Mouse (Mus musculus) MEL (cell line): ENCODE results near the gene Col11a2. TPM values are rescaled to one million over a fixed set of nuclear protein-coding genes. Genes with fewer than 3 reads are reported as not detected.

Experiments used
- DNase-seq: peaks from one replicate; pipeline ENCODE4 v3.0.0; 2011; ENCODE audit warnings: low read depth, low spot score
- H3K27ac ChIP-seq: 2 replicates; pipeline ENCODE4 v1.5.1; 2012; ENCODE audit warnings: low read depth, mild to moderate bottlenecking, control low read depth, low read length, moderate library complexity; ENCODE audit not compliant: control insufficient read depth
- H3K27me3 ChIP-seq, 2 experiments: fragments of 150-350 bp in 1 of 2; sonication (generic) in 1 of 2; 2 replicates each; pipeline ENCODE4 v1.6.1; 2012; ENCODE audit warnings: low read length in 2 of 2, mild to moderate bottlenecking in 2 of 2, improper control_type of control experiment in 1 of 2, moderate library complexity in 1 of 2; ENCODE audit not compliant: insufficient read depth in 2 of 2, control insufficient read depth in 1 of 2
- H3K36me3 ChIP-seq, 2 experiments: 2 replicates each; pipeline ENCODE4 v1.6.1; 2012 to 2014; ENCODE audit warnings: low read length in 2 of 2, improper control_type of control experiment in 1 of 2, inconsistent platforms in 1 of 2, mild to moderate bottlenecking in 1 of 2; ENCODE audit not compliant: insufficient read depth in 2 of 2, control insufficient read depth in 1 of 2
- H3K4me1 ChIP-seq, 2 experiments: fragments of 150-350 bp in 1 of 2; sonication (generic) in 1 of 2; 2 replicates each; pipeline ENCODE4 v1.6.1; 2012; ENCODE audit warnings: low read length in 2 of 2, improper control_type of control experiment in 1 of 2, mild to moderate bottlenecking in 1 of 2; ENCODE audit not compliant: insufficient read depth in 2 of 2, control insufficient read depth in 1 of 2
- H3K4me3 ChIP-seq, 2 experiments: fragments of 150-350 bp in 1 of 2; sonication (generic) in 1 of 2; 2 replicates each; pipeline ENCODE4 v1.5.1; 2012; ENCODE audit warnings: low read depth in 2 of 2, low read length in 2 of 2, mild to moderate bottlenecking in 2 of 2, moderate library complexity in 2 of 2, control low read depth in 1 of 2, improper control_type of control experiment in 1 of 2; ENCODE audit not compliant: control insufficient read depth in 1 of 2, insufficient read depth in 1 of 2
- H3K79me2 ChIP-seq: 2 replicates; pipeline ENCODE4 v1.6.1; 2012; ENCODE audit warnings: mild to moderate bottlenecking, low read length, moderate library complexity; ENCODE audit not compliant: control insufficient read depth, poor library complexity, insufficient read depth
- H3K9ac ChIP-seq: 2 replicates; pipeline ENCODE4 v1.6.1; 2012; ENCODE audit warnings: low read depth, mild to moderate bottlenecking, control low read depth, low read length, moderate library complexity; ENCODE audit not compliant: control insufficient read depth, poor library complexity, severe bottlenecking
- H3K9me3 ChIP-seq: fragments of 150-350 bp; sonication (generic); replicated peaks from 2 replicates; pipeline ENCODE4 v1.6.1; 2012; ENCODE audit warnings: mild to moderate bottlenecking, low read length, improper control_type of control experiment, moderate library complexity; ENCODE audit not compliant: insufficient read depth
- CHD2 ChIP-seq: IDR thresholded peaks from 2 replicates; pipeline ENCODE4 v1.6.1; 2011; ENCODE audit warnings: low read length, improper control_type of control experiment
- CTCF ChIP-seq, 3 experiments: IDR thresholded peaks in 2 of 3; conservative IDR thresholded peaks in 1 of 3; 2 replicates each; pipeline ENCODE4 v1.5.1; 2011 to 2012; ENCODE audit warnings: low read length in 3 of 3, low read depth in 2 of 3, mild to moderate bottlenecking in 2 of 3, improper control_type of control experiment in 1 of 3, inconsistent platforms in 1 of 3, mixed read lengths in 1 of 3, moderate library complexity in 1 of 3; ENCODE audit not compliant: control insufficient read depth in 1 of 3, insufficient read depth in 1 of 3, poor library complexity in 1 of 3, severe bottlenecking in 1 of 3
- E2F4 ChIP-seq: IDR thresholded peaks from 2 replicates; pipeline ENCODE4 v1.6.1; 2011; ENCODE audit warnings: low read depth, low read length, improper control_type of control experiment, borderline replicate concordance
- EP300 ChIP-seq, 2 experiments: IDR thresholded peaks; 2 replicates each; pipeline ENCODE4 v1.6.1; 2011; ENCODE audit warnings: improper control_type of control experiment in 2 of 2, low read length in 2 of 2, low read depth in 1 of 2, mild to moderate bottlenecking in 1 of 2
- GATA1 ChIP-seq: IDR thresholded peaks from 2 replicates; pipeline ENCODE4 v1.6.1; 2011; ENCODE audit warnings: low read depth, low read length, improper control_type of control experiment
- HCFC1 ChIP-seq: IDR thresholded peaks from 2 replicates; pipeline ENCODE4 v1.6.1; 2012; ENCODE audit warnings: low read depth, mild to moderate bottlenecking, inconsistent platforms, low read length, improper control_type of control experiment, moderate library complexity
- MAFK ChIP-seq: IDR thresholded peaks from 2 replicates; pipeline ENCODE4 v1.6.1; 2011; ENCODE audit warnings: low read depth, mild to moderate bottlenecking, low read length, improper control_type of control experiment, borderline replicate concordance
- MAX ChIP-seq: IDR thresholded peaks from 2 replicates; pipeline ENCODE4 v1.6.1; 2011; ENCODE audit warnings: low read length, improper control_type of control experiment
- MYB ChIP-seq: IDR thresholded peaks from 2 replicates; pipeline ENCODE4 v1.6.1; 2011; ENCODE audit warnings: mild to moderate bottlenecking, low read depth, low read length, improper control_type of control experiment
- MYC ChIP-seq: IDR thresholded peaks from 2 replicates; pipeline ENCODE4 v1.6.1; 2011; ENCODE audit warnings: low read depth, mild to moderate bottlenecking, low read length, improper control_type of control experiment, moderate library complexity
- POLR2A ChIP-seq, 2 experiments: IDR thresholded peaks; 2 replicates each; pipeline ENCODE4 v1.6.1; 2011 to 2012; ENCODE audit warnings: low read length in 2 of 2, mild to moderate bottlenecking in 2 of 2, control low read depth in 1 of 2, improper control_type of control experiment in 1 of 2, low read depth in 1 of 2, moderate library complexity in 1 of 2; ENCODE audit not compliant: control insufficient read depth in 1 of 2, insufficient read depth in 1 of 2, poor library complexity in 1 of 2
- POLR2AphosphoS2 ChIP-seq: IDR thresholded peaks from 2 replicates; pipeline ENCODE4 v1.6.1; 2011; ENCODE audit warnings: low read length, improper control_type of control experiment
- RAD21 ChIP-seq: IDR thresholded peaks from 2 replicates; pipeline ENCODE4 v1.6.1; 2011; ENCODE audit warnings: mild to moderate bottlenecking, low read depth, low read length, improper control_type of control experiment
- RCOR1 ChIP-seq: IDR thresholded peaks from 2 replicates; pipeline ENCODE4 v1.6.1; 2012; ENCODE audit warnings: low read depth, mild to moderate bottlenecking, inconsistent platforms, low read length, improper control_type of control experiment
- SIN3A ChIP-seq: IDR thresholded peaks from 2 replicates; pipeline ENCODE4 v1.6.1; 2012; ENCODE audit warnings: low read length, improper control_type of control experiment, inconsistent platforms
- SMC3 ChIP-seq: IDR thresholded peaks from 2 replicates; pipeline ENCODE4 v1.6.1; 2011; ENCODE audit warnings: low read depth, low read length, improper control_type of control experiment
- ZC3H11A ChIP-seq: IDR thresholded peaks from 2 replicates; pipeline ENCODE4 v1.6.1; 2012; ENCODE audit warnings: low read depth, mild to moderate bottlenecking, inconsistent platforms, low read length, improper control_type of control experiment
- ZKSCAN1 ChIP-seq: IDR thresholded peaks from 2 replicates; pipeline ENCODE4 v1.6.1; 2012; ENCODE audit warnings: low read depth, mild to moderate bottlenecking, inconsistent platforms, low read length, improper control_type of control experiment, moderate library complexity
- ZMIZ1 ChIP-seq: IDR thresholded peaks from 2 replicates; pipeline ENCODE4 v1.6.1; 2012; ENCODE audit warnings: low read depth, mild to moderate bottlenecking, inconsistent platforms, low read length, improper control_type of control experiment, moderate library complexity
- polyA plus RNA-seq, 2 experiments: library from polyadenylated mRNA; stranded (reverse) in 1 of 2; unstranded in 1 of 2; fragments of >175 nt in 1 of 2; fragments of >200 nt in 1 of 2; gene quantifications; 2 replicates each; pipeline versions ENCODE4 v1.2.1 to v1.2.4; 2012; ENCODE audit warnings: low replicate concordance in 2 of 2, low read depth in 1 of 2; ENCODE audit not compliant: insufficient read length in 2 of 2, insufficient read depth in 1 of 2, missing spikeins in 1 of 2
- total RNA-seq: library from RNA; depleted of rRNA; stranded (reverse); fragments of 300-350 nt; gene quantifications from 2 replicates; pipeline ENCODE4 v1.2.3, GENCODE M21; 2012

Gene Col11a2
- total and polyA plus RNA-seq, 3 experiments = 4.6 to 14.5 TPM; not detected in 1

DNA sequence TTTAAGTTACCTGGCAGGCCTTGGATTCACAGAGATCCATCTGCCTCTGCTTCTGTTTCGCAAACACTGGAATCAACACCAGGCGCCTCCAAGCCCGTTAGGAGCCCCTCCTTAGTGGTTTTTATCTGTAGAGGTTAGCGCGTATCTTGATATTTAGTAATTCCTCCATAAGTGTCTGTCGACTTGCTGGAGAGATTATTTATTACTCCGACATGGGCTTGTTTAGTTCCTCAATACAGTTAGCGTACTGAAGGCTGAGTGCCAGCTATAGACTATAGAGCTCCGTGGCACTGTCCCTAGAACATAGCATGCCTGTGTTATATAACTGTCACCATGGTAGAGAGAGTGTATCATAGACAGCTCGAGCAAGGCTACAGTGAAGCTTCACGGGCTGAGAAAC is 48.9 kb downstream of the Col11a2 start (continued):
- no peak for TF ChIP-seq MAFK
- TF ChIP-seq MYC = peak; percentile 67; the same call in 1 of the 2 replicates
- 0 out of 2 replicates have a peak, but pooled peaks have one; percentile 82 for TF ChIP-seq ZMIZ1
- TF ChIP-seq SMC3 = no peak; the same call in 1 of the 2 replicates
- TF ChIP-seq POLR2AphosphoS2 = no peak

DNA sequence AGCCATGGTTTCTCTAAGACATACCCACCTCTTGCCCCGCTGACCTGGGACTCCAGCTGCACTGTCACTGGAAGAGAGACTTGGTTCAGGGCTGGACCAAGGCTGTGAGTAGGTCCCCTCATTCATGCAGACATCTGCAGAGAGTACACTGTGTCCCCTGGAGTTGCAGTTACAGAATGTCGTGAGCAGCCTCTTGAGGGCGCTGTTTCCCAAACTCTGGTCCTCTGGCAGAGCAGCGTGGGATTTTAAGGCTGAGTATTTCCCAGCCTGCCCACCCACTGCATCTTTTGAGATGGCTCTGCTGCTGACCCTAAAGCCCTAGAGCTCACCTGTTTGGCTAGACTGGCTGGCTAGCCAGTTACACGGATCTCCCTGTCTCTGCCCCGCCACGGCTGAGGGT is 51.7 kb downstream of the Col11a2 start:
- Histone ChIP-seq H3K4me1 (peaks cover 7 to 24% of the 10 kb centered on the region in 2 experiments), H3K79me2 (no peaks in the 10 kb centered on the region; the same call in 1 of the 2 replicates), H3K36me3 (peaks cover 0 to 6% of the 10 kb centered on the region in 2 experiments; a peak in 2 of 4 replicates), H3K9ac (no peak overlapping the region), H3K4me3 (no peak overlapping the region), H3K27ac (no peak overlapping the region), H3K27me3 (no peaks in the 10 kb centered on the region), H3K9me3 (no peaks in the 10 kb centered on the region)
- TF ChIP-seq ZKSCAN1 (no peak), POLR2AphosphoS2 (no peak), RAD21 (peak; percentile 50), EP300 (IDR thresholded peaks at IDR 0.05; ENCODE audit: low read depth in 1 of 2, low read length in 2 of 2) (no peak), SIN3A (no peak; the same call in 1 of the 2 replicates), MYB (no peak), CHD2 (no peak), RCOR1 (no peak), ZC3H11A (peak; percentile 21; the same call in 1 of the 2 replicates), SMC3 (peak; percentile 42; the same call in 1 of the 2 replicates), POLR2A (IDR thresholded peaks at IDR 0.05; ENCODE audit: control insufficient read depth in 1 of 2, insufficient read depth in 1 of 2, low read depth in 1 of 2, low read length in 2 of 2, poor library complexity in 1 of 2) (no peak), MAX (no peak), CTCF (IDR thresholded peaks at IDR 0.05 in 2 of 3, conservative IDR thresholded peaks at IDR 0.05 in 1 of 3; ENCODE audit: control insufficient read depth in 1 of 3, insufficient read depth in 1 of 3, low read depth in 2 of 3, low read length in 3 of 3, poor library complexity in 1 of 3, severe bottlenecking in 1 of 3) (peak; percentile 70 to 78 (median 76)), HCFC1 (0 out of 2 replicates have a peak, but pooled peaks have one; percentile 23), E2F4 (no peak)
- peak; percentile 74 for DNase-seq

DNA sequence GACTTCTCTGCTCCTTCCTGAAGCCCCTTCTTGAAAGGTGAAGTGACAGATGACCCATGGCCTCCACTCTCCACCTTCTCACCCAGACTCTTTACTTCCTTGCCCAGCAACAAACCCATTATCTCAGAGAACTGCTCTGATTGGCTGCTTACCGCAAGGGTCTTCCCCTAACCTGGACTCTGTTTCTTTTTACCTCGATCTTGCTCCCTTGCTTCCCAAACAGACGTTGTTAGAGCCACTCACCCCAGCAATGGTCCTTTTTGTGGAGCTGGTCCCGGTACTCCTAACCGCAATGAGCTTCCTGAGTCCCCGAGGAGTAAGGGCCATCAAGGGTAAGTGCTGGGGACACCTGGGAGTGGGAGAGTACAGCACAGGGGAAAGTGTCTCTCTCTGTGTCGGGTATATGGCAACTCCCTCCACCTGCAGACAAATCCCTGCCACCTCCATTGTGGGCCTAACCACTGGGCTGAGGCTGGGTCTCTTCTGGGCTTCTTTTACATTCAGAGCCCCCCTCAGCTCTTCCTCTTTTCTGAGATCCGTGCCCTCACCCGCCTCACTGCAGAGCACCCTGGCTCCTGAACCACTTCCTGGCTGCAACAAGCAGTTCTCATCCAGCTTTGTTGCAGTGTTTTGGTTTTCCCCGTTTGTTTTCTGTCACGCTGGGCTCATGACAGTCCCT is 53.1 kb downstream of the Col11a2 start, which contains the start of gene H2-Oa:
Gene H2-Oa (plus strand): TSS at position 144 of the 679 bp plus-strand sequence.
- TF ChIP-seq RCOR1 (no peak), GATA1 (0 out of 2 replicates have a peak, but pooled peaks have one; percentile 6)
- peak; percentile 72 for DNase-seq
- peak within 1 kb of the TSS; percentile 72 to 81 for H3K4me3 ChIP-seq
- peaks cover 7 to 17% of the 10 kb centered on the region in 2 experiments for H3K4me1 ChIP-seq
- peak within 1 kb of the TSS; percentile 39 for H3K27ac ChIP-seq
- peak within 1 kb of the TSS; percentile 58 for H3K9ac ChIP-seq
- no peaks in the 10 kb centered on the region for H3K27me3 ChIP-seq
- H3K36me3 ChIP-seq = peaks cover 0 to 6% of the 10 kb centered on the region in 2 experiments; a peak in 2 of 4 replicates
- H3K9me3 ChIP-seq = no peaks in the 10 kb centered on the region
- no peaks in the 10 kb centered on the region; the same call in 1 of the 2 replicates for H3K79me2 ChIP-seq
